Mouse (Mus musculus) frontal cortex, postnatal 10 days (tissue): Measurements from ENCODE around the gene Aldh1a1.

Source experiments
- DNase-seq, 2 experiments: peaks; one replicate each; pipeline ENCODE4 v3.0.0; 2022; ENCODE audit warnings: low spot score in 2 of 2, mixed read lengths in 1 of 2

Gene Aldh1a1

GRCm38 (mm10) chr19:20653082-20653676 lies 160.7 kb downstream of the Aldh1a1 start:
- DNase-seq = no peak

- DNase-seq = no peak
Observed at GRCm38 (mm10) chr19:20654141-20654873, 161.8 kb downstream of the Aldh1a1 start.

- no peak for DNase-seq
Observed at GRCm38 (mm10) chr19:20677697-20678355, 185.3 kb downstream of the Aldh1a1 start.
